Mouse (Mus musculus): ENCODE results near the gene Ctf1. TPM values are rescaled to one million over a fixed set of nuclear protein-coding genes. Genes with fewer than 3 reads are reported as not detected.

Gene Ctf1
- total and polyA plus RNA-seq, 3 experiments: not detected

DNA sequence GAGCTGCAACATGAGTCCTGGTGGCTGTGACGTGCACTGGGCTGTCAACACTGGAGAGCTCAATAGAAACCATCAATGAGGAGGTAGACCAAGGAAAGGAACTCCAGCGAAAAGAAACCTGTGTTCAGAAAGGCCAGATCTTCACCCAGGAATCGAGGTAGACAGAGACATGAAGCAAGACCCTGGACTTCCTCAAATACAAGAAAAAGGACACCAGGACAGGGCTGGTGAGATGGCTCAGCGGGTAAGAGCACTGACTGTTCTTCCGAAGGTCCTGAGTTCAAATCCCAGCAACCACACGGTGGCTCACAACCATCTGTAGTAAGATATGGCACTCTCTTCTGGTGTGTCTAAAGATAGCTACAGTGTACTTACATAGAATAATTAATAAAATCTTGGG lies 5.8 kb downstream of the Ctf1 start:
- dilution Hi-C loops (cut with MboI; ENCODE audit: extremely low pct_ligation_motif_present, extremely low pct_unique_long_range_greater_than_20kb, low sequenced_read_pairs): no loop called here
- in situ Hi-C loops (cut with MboI; ENCODE audit: low pct_ligation_motif_present, low pct_unique_long_range_greater_than_20kb, low sequenced_read_pairs): no loop called here
- H3K4me1 ChIP-seq (ENCODE audit: control insufficient read depth in 1 of 2, insufficient read depth in 2 of 2): no peaks in the 10 kb centered on the region

DNA sequence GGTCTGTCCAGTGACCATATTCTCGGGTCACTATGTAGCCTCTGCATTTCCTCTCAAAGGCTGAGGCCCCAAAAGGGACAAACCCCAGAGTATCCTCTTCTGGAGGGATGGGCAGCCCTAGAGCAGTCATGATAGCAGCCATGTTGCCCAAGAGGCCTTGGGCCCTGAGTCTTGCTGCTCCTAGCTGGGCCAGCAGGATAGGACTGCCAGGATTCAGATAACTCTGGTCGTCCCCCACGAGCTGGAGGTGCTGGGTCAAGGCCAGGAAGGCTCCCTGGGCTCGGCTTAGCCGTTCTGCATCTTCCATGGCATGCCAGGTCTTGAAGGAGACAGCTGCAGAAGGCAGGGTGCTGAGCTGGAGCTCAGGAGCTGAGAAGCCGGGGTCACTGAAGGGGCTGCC lies 6.7 kb downstream of the Ctf1 start:
- DNase-seq (ENCODE audit: extremely low read depth): no peak
- TF ChIP-seq TCF12 (IDR thresholded peaks at IDR 0.05; ENCODE audit: low read depth, low read length): no peak
- no peak for TF ChIP-seq ZMIZ1 (IDR thresholded peaks at IDR 0.05; ENCODE audit: low read depth, low read length)
- TF ChIP-seq MAZ (IDR thresholded peaks at IDR 0.05; ENCODE audit: low read depth, low read length): no peak
- in situ Hi-C loops (cut with MboI; ENCODE audit: low pct_ligation_motif_present, low pct_unique_long_range_greater_than_20kb, low sequenced_read_pairs) (no loop called here), dilution Hi-C loops (cut with MboI; ENCODE audit: extremely low pct_ligation_motif_present, extremely low pct_unique_long_range_greater_than_20kb, low sequenced_read_pairs) (no loop called here)
- no peaks in the 10 kb centered on the region for H3K79me2 ChIP-seq (replicated peaks; ENCODE audit: control insufficient read depth, extremely low read depth, insufficient read depth, poor library complexity, severe bottlenecking)
- H3K9ac ChIP-seq (ENCODE audit: insufficient read depth, low read depth): no peak overlapping the region
- H3K9me3 ChIP-seq (replicated peaks; ENCODE audit: low read length): no peaks in the 10 kb centered on the region
- H3K36me3 ChIP-seq (replicated peaks in 1 of 2; ENCODE audit: control insufficient read depth in 1 of 2, insufficient read depth in 1 of 2, low read length in 1 of 2): no peaks in the 10 kb centered on the region
- H3K27ac ChIP-seq (ENCODE audit: insufficient read depth, low read depth): no peak overlapping the region
- H3K27me3 ChIP-seq (replicated peaks): peaks cover 6% of the 10 kb centered on the region
- no peaks in the 10 kb centered on the region for H3K4me1 ChIP-seq (ENCODE audit: control insufficient read depth in 1 of 2, insufficient read depth in 2 of 2)
- H3K4me3 ChIP-seq (replicated peaks in 1 of 3; ENCODE audit: low read depth in 2 of 3, low read length in 2 of 3, poor library complexity in 1 of 3): no peak overlapping the region
- no peak overlapping the region for H3K4me2 ChIP-seq (ENCODE audit: insufficient read depth, low read depth, poor library complexity, severe bottlenecking)

More for the DNA sequence above, 5.8 kb downstream of the Ctf1 start:
- no peak for TF ChIP-seq MEF2A (IDR thresholded peaks at IDR 0.05; ENCODE audit: borderline replicate concordance, low read depth, low read length)
- TF ChIP-seq CHD1 (IDR thresholded peaks at IDR 0.05; ENCODE audit: low read depth, low read length): no peak
- peak; percentile 85 for TF ChIP-seq TBP (conservative IDR thresholded peaks at IDR 0.05; ENCODE audit: low read depth, low read length)
- TF ChIP-seq SMC3 (IDR thresholded peaks at IDR 0.05; ENCODE audit: low read depth, low read length): no peak
- TF ChIP-seq JUND (conservative IDR thresholded peaks at IDR 0.05; ENCODE audit: low read depth, low read length): no peak
- no peak for TF ChIP-seq MXI1 (IDR thresholded peaks at IDR 0.05; ENCODE audit: low read depth, low read length)
- TF ChIP-seq MAFK (IDR thresholded peaks at IDR 0.05; ENCODE audit: insufficient replicate concordance, low read length): no peak
- TF ChIP-seq BHLHE40 (IDR thresholded peaks at IDR 0.05; ENCODE audit: low read depth, low read length): no peak
- no peak for TF ChIP-seq EP300 (IDR thresholded peaks at IDR 0.05; ENCODE audit: low read length)
- no peak for DNase-seq (ENCODE audit: extremely low read depth)
- Histone ChIP-seq H3K36me3 (replicated peaks in 1 of 2; ENCODE audit: control insufficient read depth in 1 of 2, insufficient read depth in 1 of 2, low read length in 1 of 2) (no peaks in the 10 kb centered on the region), H3K4me2 (ENCODE audit: insufficient read depth, low read depth, poor library complexity, severe bottlenecking) (no peak overlapping the region), H3K9me3 (replicated peaks; ENCODE audit: low read length) (no peaks in the 10 kb centered on the region), H3K27ac (ENCODE audit: insufficient read depth, low read depth) (no peak overlapping the region), H3K4me3 (replicated peaks in 1 of 3; ENCODE audit: low read depth in 2 of 3, low read length in 2 of 3, poor library complexity in 1 of 3) (no peak overlapping the region), H3K9ac (ENCODE audit: insufficient read depth, low read depth) (no peak overlapping the region), H3K79me2 (replicated peaks; ENCODE audit: control insufficient read depth, extremely low read depth, insufficient read depth, poor library complexity, severe bottlenecking) (no peaks in the 10 kb centered on the region), H3K27me3 (replicated peaks) (peaks cover 6% of the 10 kb centered on the region)

DNA sequence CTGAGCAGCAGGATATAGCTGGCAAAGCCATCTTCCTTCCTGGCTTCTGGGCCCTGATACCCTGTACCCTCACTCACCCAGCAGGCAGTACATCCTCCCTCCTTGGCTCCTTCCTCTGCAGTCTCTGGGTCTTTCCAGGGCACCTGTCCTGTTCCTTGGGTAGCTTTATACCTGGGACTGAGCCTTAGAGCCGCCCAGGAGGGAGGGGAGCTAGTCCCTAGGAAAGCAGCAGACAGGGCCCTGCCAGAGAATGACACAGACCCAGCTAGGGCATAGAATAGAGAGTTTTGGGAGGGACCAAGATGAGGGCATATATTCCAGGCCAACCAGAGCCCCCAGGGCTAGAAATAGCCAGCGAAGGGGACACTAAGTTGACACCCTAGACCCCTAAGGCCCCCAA lies 13.0 kb downstream of the Ctf1 start:
- dilution Hi-C loops (cut with MboI; ENCODE audit: extremely low pct_ligation_motif_present, extremely low pct_unique_long_range_greater_than_20kb, low sequenced_read_pairs): no loop called here
- Histone ChIP-seq H3K4me2 (ENCODE audit: insufficient read depth, low read depth, poor library complexity, severe bottlenecking) (no peak overlapping the region), H3K27ac (ENCODE audit: insufficient read depth, low read depth) (no peak overlapping the region), H3K4me3 (replicated peaks in 1 of 3; ENCODE audit: low read depth in 2 of 3, low read length in 2 of 3, poor library complexity in 1 of 3) (no peak overlapping the region), H3K4me1 (ENCODE audit: control insufficient read depth in 1 of 2, insufficient read depth in 2 of 2) (no peaks in the 10 kb centered on the region), H3K9me3 (replicated peaks; ENCODE audit: low read length) (no peaks in the 10 kb centered on the region), H3K9ac (ENCODE audit: insufficient read depth, low read depth) (no peak overlapping the region), H3K79me2 (replicated peaks; ENCODE audit: control insufficient read depth, extremely low read depth, insufficient read depth, poor library complexity, severe bottlenecking) (no peaks in the 10 kb centered on the region), H3K27me3 (replicated peaks) (peaks cover 2% of the 10 kb centered on the region), H3K36me3 (replicated peaks in 1 of 2; ENCODE audit: control insufficient read depth in 1 of 2, insufficient read depth in 1 of 2, low read length in 1 of 2) (no peaks in the 10 kb centered on the region)
- in situ Hi-C loops (cut with MboI; ENCODE audit: low pct_ligation_motif_present, low pct_unique_long_range_greater_than_20kb, low sequenced_read_pairs): no loop called here
- no peak for TF ChIP-seq TBP (conservative IDR thresholded peaks at IDR 0.05; ENCODE audit: low read depth, low read length)
- no peak for DNase-seq (ENCODE audit: extremely low read depth)

Data from CH12.LX (cell line).